Mouse (Mus musculus) ES-Bruce4 (cell line): Measurements from ENCODE around the gene Rps6ka2.

ENCODE experiments used
- CTCF ChIP-seq: IDR thresholded peaks from one replicate; pipeline ENCODE4 v1.8.1; 2011; ENCODE audit warnings: low read depth, low read length
- EP300 ChIP-seq: IDR thresholded peaks from 2 replicates; pipeline ENCODE4 v1.6.1; 2011; ENCODE audit warnings: low read depth, low read length; ENCODE audit not compliant: insufficient read depth
- POLR2A ChIP-seq: IDR thresholded peaks from one replicate; pipeline ENCODE4 v1.8.1; 2011; ENCODE audit warnings: low read length; ENCODE audit not compliant: insufficient read depth

- no peak for TF ChIP-seq CTCF
- TF ChIP-seq POLR2A, result no peak
- TF ChIP-seq EP300, result no peak
These were observed 43.3 kb downstream of the Rps6ka2 start for GRCm38 (mm10) chr17:7213214-7213613.
